Mouse (Mus musculus): ENCODE results near the gene Cyb561. TPM values are rescaled to one million over a fixed set of nuclear protein-coding genes. Genes with fewer than 3 reads are reported as not detected.

The Cyb561 gene
- polyA plus RNA-seq, 1 experiment from 2014 or later: 14.0 TPM

DNA sequence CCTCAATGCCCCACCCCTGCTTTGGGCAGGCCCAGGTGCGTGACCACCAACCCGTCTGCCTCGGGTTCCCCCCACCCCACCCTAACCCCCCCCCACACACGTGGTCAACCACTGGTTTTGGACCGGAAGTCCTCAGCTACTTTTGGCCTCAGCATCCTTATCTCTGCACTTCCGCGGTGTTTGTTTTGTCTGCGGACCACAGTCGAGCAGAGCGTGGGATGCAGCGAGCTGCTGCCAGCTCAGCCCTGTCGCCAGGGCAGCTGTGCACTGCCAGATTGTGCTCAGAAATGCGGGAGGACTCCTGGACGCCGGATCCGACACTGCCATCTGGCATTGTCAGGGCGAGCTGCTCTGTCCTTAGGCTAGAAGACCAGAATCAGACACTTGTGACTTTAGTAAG, 6.2 kb upstream of the Cyb561 start:
- no peak overlapping the region for H3K4me2 ChIP-seq (ENCODE audit: low read depth)
- DNase-seq (ENCODE audit: low spot score): no peak
- WGBS: 62% methylated on average over 17 of the region's 17 CpGs
- no peak overlapping the region for H3K9ac ChIP-seq (ENCODE audit: low read length)
- ATAC-seq (ENCODE audit: insufficient read depth, low FRiP score, low TSS enrichment): no peak
- H3K27me3 ChIP-seq (ENCODE audit: control insufficient read depth, insufficient read depth, low read length): no peaks in the 10 kb centered on the region
- H3K9me3 ChIP-seq (ENCODE audit: control insufficient read depth, low read length): no peaks in the 10 kb centered on the region
- H3K4me3 ChIP-seq (ENCODE audit: low read depth, low read length): no peak overlapping the region
- no peak overlapping the region for H3K27ac ChIP-seq (ENCODE audit: low read depth, low read length)
- no peaks in the 10 kb centered on the region for H3K36me3 ChIP-seq (ENCODE audit: control insufficient read depth, insufficient read depth, low read length)
- H3K4me1 ChIP-seq (ENCODE audit: control insufficient read depth, insufficient read depth, low read length): no peaks in the 10 kb centered on the region

DNA sequence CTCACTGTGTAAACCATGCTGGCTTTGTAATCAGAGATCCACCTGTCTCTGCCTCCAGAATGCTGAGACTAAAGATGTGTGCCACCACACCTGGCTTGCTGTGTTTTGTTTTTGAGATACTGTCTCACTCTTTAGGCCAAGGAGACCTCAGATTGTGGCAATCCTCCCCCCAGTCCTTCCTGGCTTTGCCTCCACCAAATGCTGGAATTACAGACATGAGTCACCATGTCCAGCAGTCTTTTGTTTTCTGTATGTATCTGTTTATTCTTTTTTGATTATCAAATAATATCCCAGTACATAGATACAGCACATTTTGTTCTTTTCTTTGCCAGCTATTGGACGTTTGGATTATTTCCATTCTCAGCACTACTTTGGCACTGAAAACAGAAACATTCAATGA, 5.4 kb upstream of the Cyb561 start:
- WGBS: 71% methylated on average over 1 of the region's 1 CpGs
- H3K4me3 ChIP-seq (ENCODE audit: low read depth, low read length): no peak overlapping the region
- DNase-seq (ENCODE audit: low spot score) (no peak), ATAC-seq (ENCODE audit: insufficient read depth, low FRiP score, low TSS enrichment) (no peak)
- H3K27ac ChIP-seq (ENCODE audit: low read depth, low read length): no peak overlapping the region
- no peak overlapping the region for H3K4me2 ChIP-seq (ENCODE audit: low read depth)
- no peaks in the 10 kb centered on the region for H3K36me3 ChIP-seq (ENCODE audit: control insufficient read depth, insufficient read depth, low read length)
- no peaks in the 10 kb centered on the region for H3K4me1 ChIP-seq (ENCODE audit: control insufficient read depth, insufficient read depth, low read length)
- no peaks in the 10 kb centered on the region for H3K27me3 ChIP-seq (ENCODE audit: control insufficient read depth, insufficient read depth, low read length)
- H3K9me3 ChIP-seq (ENCODE audit: control insufficient read depth, low read length): no peaks in the 10 kb centered on the region
- H3K9ac ChIP-seq (ENCODE audit: low read length): no peak overlapping the region

DNA sequence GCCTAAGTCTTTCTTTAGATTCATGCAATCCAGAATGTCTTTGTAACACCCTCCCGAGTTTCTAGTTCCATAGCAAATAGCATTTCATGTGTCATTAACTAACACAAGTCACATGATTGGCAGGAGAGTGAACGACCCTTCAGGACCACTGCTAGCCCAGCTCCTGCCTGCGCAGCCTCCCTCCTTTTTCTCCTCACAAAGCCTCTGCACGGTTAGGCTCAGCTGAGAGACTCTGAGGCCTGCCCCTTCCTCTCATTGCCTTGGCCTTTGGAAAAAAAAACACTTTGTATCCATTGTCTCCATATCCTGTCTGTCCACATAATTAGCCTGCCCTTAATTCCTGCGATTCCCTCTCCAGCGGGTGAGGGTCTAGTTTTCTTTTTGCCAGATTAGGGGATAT, 4.4 kb upstream of the Cyb561 start:
- H3K27me3 ChIP-seq (ENCODE audit: control insufficient read depth, insufficient read depth, low read length): no peaks in the 10 kb centered on the region
- no peaks in the 10 kb centered on the region for H3K4me1 ChIP-seq (ENCODE audit: control insufficient read depth, insufficient read depth, low read length)
- no peak for DNase-seq (ENCODE audit: low spot score)
- no peak overlapping the region for H3K4me2 ChIP-seq (ENCODE audit: low read depth)
- no peak for ATAC-seq (ENCODE audit: insufficient read depth, low FRiP score, low TSS enrichment)
- H3K4me3 ChIP-seq (ENCODE audit: low read depth, low read length): no peak overlapping the region
- no peaks in the 10 kb centered on the region for H3K9me3 ChIP-seq (ENCODE audit: control insufficient read depth, low read length)
- WGBS: 62% methylated on average over 6 of the region's 6 CpGs
- H3K9ac ChIP-seq (ENCODE audit: low read length): no peak overlapping the region
- H3K36me3 ChIP-seq (ENCODE audit: control insufficient read depth, insufficient read depth, low read length): no peaks in the 10 kb centered on the region
- H3K27ac ChIP-seq (ENCODE audit: low read depth, low read length): no peak overlapping the region

DNA sequence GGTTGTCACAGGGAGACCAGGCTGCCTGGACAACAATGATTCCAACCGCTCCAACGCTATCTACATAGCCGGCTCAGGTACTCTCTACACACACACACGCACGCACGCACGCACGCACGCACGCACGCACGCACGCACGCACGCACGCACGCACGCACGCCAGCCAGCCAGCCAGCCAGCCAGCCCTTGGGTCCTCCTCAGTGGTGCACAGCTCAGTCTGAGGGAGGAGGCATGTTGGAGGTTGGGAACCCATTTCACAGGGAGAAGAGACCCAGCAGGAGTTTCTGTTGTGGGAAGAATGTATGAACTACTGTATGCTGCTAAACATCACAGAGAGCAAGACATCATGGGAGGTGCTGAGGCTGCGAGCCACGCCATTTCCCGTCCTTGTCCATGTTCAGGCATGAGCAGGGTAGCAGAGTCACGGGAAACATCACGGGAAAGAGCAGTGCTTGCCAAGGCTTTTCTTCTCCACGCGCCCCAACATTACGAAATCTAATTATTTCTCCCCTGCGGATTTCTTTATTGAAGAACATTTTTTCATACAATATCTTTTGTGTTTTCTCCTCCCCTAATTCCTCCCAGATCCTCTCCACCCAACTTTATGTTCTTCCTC, 2.8 kb upstream of the Cyb561 start:
- DNase-seq (ENCODE audit: low spot score): no peak
- H3K9ac ChIP-seq (ENCODE audit: low read length): no peak overlapping the region
- 93% methylated on average over 28 of the region's 28 CpGs for WGBS
- no peak overlapping the region for H3K27ac ChIP-seq (ENCODE audit: low read depth, low read length)
- H3K27me3 ChIP-seq (ENCODE audit: control insufficient read depth, insufficient read depth, low read length): no peaks in the 10 kb centered on the region
- no peaks in the 10 kb centered on the region for H3K4me1 ChIP-seq (ENCODE audit: control insufficient read depth, insufficient read depth, low read length)
- H3K9me3 ChIP-seq (ENCODE audit: control insufficient read depth, low read length): no peaks in the 10 kb centered on the region
- no peaks in the 10 kb centered on the region for H3K36me3 ChIP-seq (ENCODE audit: control insufficient read depth, insufficient read depth, low read length)
- no peak overlapping the region for H3K4me3 ChIP-seq (ENCODE audit: low read depth, low read length)
- no peak for ATAC-seq (ENCODE audit: insufficient read depth, low FRiP score, low TSS enrichment)
- H3K4me2 ChIP-seq (ENCODE audit: low read depth): no peak overlapping the region

DNA sequence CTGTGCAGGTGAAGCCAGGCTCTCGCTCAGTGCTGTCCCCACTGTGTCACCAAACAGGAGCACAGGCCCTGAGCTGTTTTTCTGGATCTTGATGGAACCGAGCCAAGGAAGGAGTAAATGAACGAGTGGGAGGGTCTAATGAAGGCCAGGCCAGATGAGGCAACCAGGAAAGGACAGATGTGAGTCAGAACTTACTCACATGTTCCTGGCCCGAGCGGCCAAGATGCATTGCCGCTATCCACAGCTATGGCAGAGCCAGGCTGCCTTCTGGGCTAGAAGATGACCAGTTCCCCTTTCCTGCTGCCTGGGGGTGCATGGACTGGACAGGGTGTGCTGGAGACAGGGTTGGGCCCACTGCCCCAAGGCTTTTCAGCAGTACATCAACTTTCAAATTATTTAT, 266 bp upstream of the Cyb561 start:
- no peaks in the 10 kb centered on the region for H3K27me3 ChIP-seq (ENCODE audit: control insufficient read depth, insufficient read depth, low read length)
- no peak overlapping the region for H3K9ac ChIP-seq (ENCODE audit: low read length)
- no peak overlapping the region for H3K27ac ChIP-seq (ENCODE audit: low read depth, low read length)
- DNase-seq (ENCODE audit: low spot score): no peak
- H3K9me3 ChIP-seq (ENCODE audit: control insufficient read depth, low read length): no peaks in the 10 kb centered on the region
- no peaks in the 10 kb centered on the region for H3K36me3 ChIP-seq (ENCODE audit: control insufficient read depth, insufficient read depth, low read length)
- H3K4me1 ChIP-seq (ENCODE audit: control insufficient read depth, insufficient read depth, low read length): no peaks in the 10 kb centered on the region
- 88% methylated on average over 6 of the region's 6 CpGs for WGBS
- H3K4me3 ChIP-seq (ENCODE audit: low read depth, low read length): no peak overlapping the region
- ATAC-seq (ENCODE audit: insufficient read depth, low FRiP score, low TSS enrichment): no peak
- no peak overlapping the region for H3K4me2 ChIP-seq (ENCODE audit: low read depth)

DNA sequence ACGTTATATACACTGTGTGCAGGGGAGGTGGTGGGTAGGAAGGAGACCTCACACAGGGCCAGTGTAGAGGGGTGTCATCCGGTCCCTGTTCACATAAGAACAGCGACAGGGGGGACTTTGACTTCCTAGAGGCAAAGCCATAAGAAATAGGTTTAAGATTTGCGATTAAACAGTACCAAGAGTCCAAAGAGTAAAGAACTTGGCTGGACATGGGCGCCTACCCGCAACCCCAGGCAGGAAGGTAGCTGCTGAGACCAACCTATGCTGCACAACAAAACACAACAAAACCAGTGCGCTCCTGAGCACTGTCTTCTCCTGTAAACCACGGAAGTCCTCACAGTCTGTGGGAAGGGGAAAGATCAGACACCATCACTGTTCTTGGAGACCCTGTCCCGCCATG, 1.0 kb downstream of the Cyb561 start:
- Histone ChIP-seq H3K27ac (ENCODE audit: low read depth, low read length) (no peak overlapping the region), H3K9ac (ENCODE audit: low read length) (no peak overlapping the region), H3K9me3 (ENCODE audit: control insufficient read depth, low read length) (no peaks in the 10 kb centered on the region), H3K4me3 (ENCODE audit: low read depth, low read length) (no peak overlapping the region), H3K27me3 (ENCODE audit: control insufficient read depth, insufficient read depth, low read length) (no peaks in the 10 kb centered on the region), H3K4me1 (ENCODE audit: control insufficient read depth, insufficient read depth, low read length) (no peaks in the 10 kb centered on the region), H3K4me2 (ENCODE audit: low read depth) (no peak overlapping the region), H3K36me3 (ENCODE audit: control insufficient read depth, insufficient read depth, low read length) (no peaks in the 10 kb centered on the region)
- WGBS: 89% methylated on average over 9 of the region's 9 CpGs
- ATAC-seq (ENCODE audit: insufficient read depth, low FRiP score, low TSS enrichment) (no peak), DNase-seq (ENCODE audit: low spot score) (no peak)

DNA sequence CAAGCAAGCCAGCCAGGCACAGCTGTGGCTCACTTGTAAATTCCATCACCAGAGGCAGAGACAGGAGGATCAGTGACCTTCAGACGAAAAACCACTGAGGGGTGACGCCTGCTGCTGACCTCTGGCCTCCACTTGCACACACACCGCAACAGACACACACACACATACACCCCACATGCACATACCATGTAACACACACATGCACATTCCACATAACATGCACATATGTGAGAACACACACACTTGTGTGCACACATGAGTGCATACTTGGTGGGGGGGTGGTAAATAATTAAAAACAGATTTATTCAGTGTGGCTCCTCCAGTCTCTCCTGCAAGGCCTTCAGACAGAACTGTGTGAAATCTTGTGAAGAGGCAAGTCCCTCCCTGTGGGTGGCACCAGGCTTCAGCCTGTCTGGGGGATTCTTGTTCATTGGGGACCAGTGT, 1.5 kb downstream of the Cyb561 start:
- no peak overlapping the region for H3K4me3 ChIP-seq (ENCODE audit: low read depth, low read length)
- H3K4me1 ChIP-seq (ENCODE audit: control insufficient read depth, insufficient read depth, low read length): no peaks in the 10 kb centered on the region
- H3K36me3 ChIP-seq (ENCODE audit: control insufficient read depth, insufficient read depth, low read length): no peaks in the 10 kb centered on the region
- WGBS: 50% methylated on average over 3 of the region's 3 CpGs
- no peak for DNase-seq (ENCODE audit: low spot score)
- no peak for ATAC-seq (ENCODE audit: insufficient read depth, low FRiP score, low TSS enrichment)
- H3K9me3 ChIP-seq (ENCODE audit: control insufficient read depth, low read length): no peaks in the 10 kb centered on the region
- no peak overlapping the region for H3K27ac ChIP-seq (ENCODE audit: low read depth, low read length)
- H3K9ac ChIP-seq (ENCODE audit: low read length): no peak overlapping the region
- H3K27me3 ChIP-seq (ENCODE audit: control insufficient read depth, insufficient read depth, low read length): no peaks in the 10 kb centered on the region
- H3K4me2 ChIP-seq (ENCODE audit: low read depth): no peak overlapping the region

DNA sequence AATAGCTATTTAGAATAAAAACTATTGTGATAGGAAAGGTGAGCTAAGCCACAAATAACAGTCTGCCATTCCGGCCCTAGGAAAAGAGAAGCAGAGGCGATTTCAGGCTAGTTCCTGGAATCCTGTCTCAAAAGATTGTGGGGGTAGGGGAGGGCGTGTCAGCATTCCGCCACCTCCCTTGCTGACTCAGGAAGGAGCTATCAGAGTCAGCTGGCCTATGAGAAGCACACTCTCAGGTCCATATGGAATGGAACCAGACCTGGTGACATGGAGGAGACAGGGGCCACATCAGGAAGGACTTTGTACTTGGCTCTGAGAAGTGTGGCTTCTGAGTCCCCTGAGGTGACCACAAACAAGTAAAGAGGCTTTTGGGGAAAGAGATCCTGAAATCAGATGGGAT, 2.6 kb downstream of the Cyb561 start:
- Histone ChIP-seq H3K4me2 (ENCODE audit: low read depth) (no peak overlapping the region), H3K27me3 (ENCODE audit: control insufficient read depth, insufficient read depth, low read length) (no peaks in the 10 kb centered on the region), H3K27ac (ENCODE audit: low read depth, low read length) (no peak overlapping the region), H3K9ac (ENCODE audit: low read length) (no peak overlapping the region), H3K9me3 (ENCODE audit: control insufficient read depth, low read length) (no peaks in the 10 kb centered on the region), H3K36me3 (ENCODE audit: control insufficient read depth, insufficient read depth, low read length) (no peaks in the 10 kb centered on the region), H3K4me1 (ENCODE audit: control insufficient read depth, insufficient read depth, low read length) (no peaks in the 10 kb centered on the region), H3K4me3 (ENCODE audit: low read depth, low read length) (no peak overlapping the region)
- 83% methylated on average over 4 of the region's 4 CpGs for WGBS
- DNase-seq (ENCODE audit: low spot score) (no peak), ATAC-seq (ENCODE audit: insufficient read depth, low FRiP score, low TSS enrichment) (no peak)

DNA sequence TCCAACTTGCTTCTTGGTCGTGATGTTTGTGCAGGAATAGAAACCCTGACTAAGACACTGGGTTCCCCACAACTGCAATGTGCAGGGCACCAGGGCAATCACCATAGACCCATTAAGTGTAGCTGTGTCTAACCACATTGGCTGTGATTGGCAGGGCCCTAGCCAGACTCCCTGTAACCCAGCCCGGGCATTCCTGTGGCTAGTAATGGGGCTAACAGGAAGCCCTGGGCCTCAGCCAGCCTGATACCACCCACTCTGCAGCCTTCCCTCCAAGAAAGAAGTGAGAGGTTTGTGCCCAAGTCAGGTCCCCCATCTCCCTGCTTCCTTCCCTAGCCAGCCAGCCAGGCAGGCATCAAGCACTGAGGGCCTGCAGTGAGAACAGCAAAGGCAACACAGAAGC, 4.9 kb downstream of the Cyb561 start:
- Histone ChIP-seq H3K4me1 (ENCODE audit: control insufficient read depth, insufficient read depth, low read length) (peaks cover 5% of the 10 kb centered on the region; the same call in 1 of the 2 replicates), H3K27ac (ENCODE audit: low read depth, low read length) (no peak overlapping the region), H3K36me3 (ENCODE audit: control insufficient read depth, insufficient read depth, low read length) (no peaks in the 10 kb centered on the region), H3K9ac (ENCODE audit: low read length) (no peak overlapping the region), H3K4me3 (ENCODE audit: low read depth, low read length) (no peak overlapping the region), H3K27me3 (ENCODE audit: control insufficient read depth, insufficient read depth, low read length) (peaks cover 6% of the 10 kb centered on the region), H3K9me3 (ENCODE audit: control insufficient read depth, low read length) (no peaks in the 10 kb centered on the region), H3K4me2 (ENCODE audit: low read depth) (no peak overlapping the region)
- ATAC-seq (ENCODE audit: insufficient read depth, low FRiP score, low TSS enrichment): no peak
- 77% methylated on average over 2 of the region's 2 CpGs for WGBS
- DNase-seq (ENCODE audit: low spot score): no peak
